Mouse (Mus musculus): ENCODE results near the gene Tmem86b. TPM values are rescaled to one million over a fixed set of nuclear protein-coding genes. Genes with fewer than 3 reads are reported as not detected.

Tmem86b gene
- 1 to 10 TPM; 4.9 to 6.4 TPM for total RNA-seq (2021)

DNA sequence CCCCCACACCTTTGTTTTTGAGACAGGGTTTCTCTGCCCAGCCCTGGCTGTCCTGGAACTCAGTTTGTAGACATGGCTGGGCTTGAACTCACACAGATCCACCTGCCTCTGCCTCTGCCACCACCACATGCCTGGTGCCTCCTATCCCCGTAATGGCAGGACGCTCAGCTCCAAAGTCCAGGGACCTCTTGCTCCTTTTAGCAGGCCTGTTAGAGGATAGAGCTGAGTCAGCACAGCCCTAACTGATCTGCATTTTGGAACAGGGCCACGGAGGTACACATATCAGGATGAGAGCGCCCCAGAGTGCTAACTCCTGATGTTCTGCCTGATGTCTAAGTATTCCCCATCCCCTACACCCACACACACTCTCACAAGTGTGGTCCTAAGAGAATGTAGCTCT, at the start of gene Tmem86b:
TSS of gene Tmem86b (minus strand) at position 392 of the 400 bp plus-strand sequence.
- intact Hi-C loops (cut with DNase I) = no loop called here
- DNase-seq (ENCODE audit: low spot score) = no peak

DNA sequence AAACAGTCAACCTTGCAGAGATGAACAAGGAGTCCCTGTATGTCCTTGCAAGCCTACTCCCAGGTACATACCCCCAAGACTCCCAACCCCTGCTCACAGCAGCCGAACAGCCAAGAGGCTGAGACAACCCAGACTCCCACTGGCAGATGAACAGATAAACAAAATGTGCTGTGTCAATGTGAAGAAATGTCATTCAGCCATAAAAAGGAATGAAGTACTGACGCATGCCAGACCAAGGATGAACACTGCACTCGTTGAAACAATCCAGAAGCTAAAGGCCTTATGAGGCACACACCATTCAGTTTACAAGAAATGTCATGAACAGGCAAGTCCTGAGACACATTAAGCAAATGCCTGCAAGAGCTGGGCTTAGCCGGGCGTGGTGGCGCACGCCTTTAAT, 44.0 kb upstream of the Tmem86b start:
- intact Hi-C loops (cut with DNase I) = no loop called here
- no peak for DNase-seq (ENCODE audit: low spot score)

DNA sequence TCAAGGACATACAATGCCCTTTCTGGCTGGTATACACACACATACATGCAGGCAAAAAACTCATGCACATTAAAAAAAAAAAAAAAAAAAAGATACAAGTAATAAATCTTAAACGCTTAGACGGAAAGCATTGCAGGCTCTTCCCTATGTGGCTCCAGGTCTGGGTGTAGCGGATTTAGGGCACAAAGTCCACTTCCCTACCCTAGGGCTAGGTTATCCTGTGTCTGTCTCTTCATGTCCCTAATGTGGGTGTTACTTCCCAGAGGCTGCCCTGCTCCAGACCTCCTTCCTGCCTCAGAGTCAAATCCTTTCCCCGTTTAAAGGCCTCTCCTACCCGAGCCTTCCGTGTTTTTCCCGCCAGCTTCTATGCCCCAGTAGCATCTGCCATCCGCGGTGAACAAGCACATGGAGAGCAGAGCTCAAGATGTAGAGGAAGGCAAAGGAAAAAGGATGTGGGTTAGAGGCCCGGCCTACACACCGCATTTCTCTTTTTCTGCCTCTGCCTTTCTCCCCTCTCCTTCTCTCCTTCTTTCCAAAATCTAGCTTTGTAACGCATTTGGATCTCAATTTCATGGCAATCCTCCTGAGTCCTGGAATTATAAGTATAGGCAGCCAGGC, 43.0 kb upstream of the Tmem86b start:
- DNase-seq (ENCODE audit: low spot score) = no peak
- intact Hi-C loops (cut with DNase I) = no loop called here

DNA sequence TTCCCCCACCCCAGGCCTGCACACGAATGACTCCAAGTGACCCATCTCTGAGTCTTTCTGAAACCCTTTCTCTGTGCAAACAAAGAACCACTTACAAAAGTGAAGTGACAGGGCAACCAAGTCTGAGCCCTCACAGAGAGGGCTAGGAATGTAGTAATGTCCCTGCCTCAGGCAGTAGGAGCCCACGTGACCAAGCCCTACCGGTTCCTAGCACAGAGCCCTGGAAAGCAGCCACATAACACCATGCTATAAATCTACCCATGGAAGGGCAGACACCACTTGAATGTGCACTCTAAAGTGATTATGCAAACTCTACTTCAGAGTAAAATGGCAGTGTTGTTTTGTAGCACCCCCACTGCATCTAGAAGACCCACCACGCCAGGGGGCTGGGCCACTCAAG, 40.7 kb upstream of the Tmem86b start:
- intact Hi-C loops (cut with DNase I) = no loop called here
- DNase-seq (ENCODE audit: low spot score) = no peak

DNA sequence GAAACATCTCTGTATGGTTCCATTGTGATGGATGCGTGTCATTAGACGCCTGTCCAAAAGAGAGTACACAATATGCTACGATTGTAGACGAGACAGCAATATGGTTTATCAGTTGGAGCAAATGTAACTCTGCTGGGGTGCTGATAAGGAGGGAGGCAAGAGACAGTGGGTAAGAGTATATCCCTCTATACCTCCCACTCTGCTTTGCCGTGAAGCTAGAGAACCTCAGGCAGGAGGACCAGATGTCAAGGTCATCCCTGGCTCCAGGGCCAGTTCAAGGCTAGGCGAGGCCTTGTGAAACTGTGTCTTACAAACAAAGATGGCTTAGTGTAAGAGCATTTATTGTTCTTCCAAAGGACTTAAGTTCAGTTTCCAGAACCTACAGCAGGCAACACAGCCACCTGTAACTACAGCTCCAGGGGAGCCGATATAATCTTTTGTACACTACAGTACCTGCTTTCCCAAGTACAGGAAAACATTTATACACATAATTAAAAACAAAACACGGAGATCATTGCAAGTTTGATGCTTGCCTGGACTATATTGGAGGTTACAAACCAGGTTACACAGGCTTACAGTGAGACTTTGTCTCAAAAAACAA, 39.5 kb upstream of the Tmem86b start:
- no peak for DNase-seq (ENCODE audit: low spot score)
- intact Hi-C loops (cut with DNase I) = no loop called here

GRCm38 (mm10) chr7:4669156-4669555, 37.9 kb upstream of the Tmem86b start:
- no peak for DNase-seq (ENCODE audit: low spot score)
- intact Hi-C loops (cut with DNase I) = no loop called here

GRCm38 (mm10) chr7:4668506-4668905, 37.3 kb upstream of the Tmem86b start:
- DNase-seq (ENCODE audit: low spot score) = no peak
- intact Hi-C loops (cut with DNase I) = no loop called here

GRCm38 (mm10) chr7:4666871-4667270, 35.6 kb upstream of the Tmem86b start:
- intact Hi-C loops (cut with DNase I) = no loop called here
- no peak for DNase-seq (ENCODE audit: low spot score)

DNA sequence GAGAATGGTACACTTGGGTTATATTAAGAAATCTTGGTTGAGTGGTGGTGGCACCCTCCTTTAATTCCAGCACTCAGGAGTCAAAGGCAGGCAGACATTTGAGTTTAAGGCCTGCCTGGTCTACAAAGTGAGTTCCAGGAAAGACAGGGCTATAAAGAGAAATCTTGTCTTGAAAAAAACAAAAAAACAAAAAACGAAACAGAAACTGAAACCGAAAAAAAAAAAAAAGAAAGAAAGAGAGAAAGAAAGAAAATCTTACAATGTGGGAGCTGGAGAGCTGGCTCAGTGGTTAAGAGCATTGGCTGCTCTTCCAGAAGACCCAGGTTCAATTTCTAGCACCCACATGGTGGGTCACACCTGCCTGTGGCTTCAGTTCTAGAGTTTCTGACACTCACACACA, 32.5 kb upstream of the Tmem86b start:
- DNase-seq (ENCODE audit: low spot score) = no peak
- intact Hi-C loops (cut with DNase I) = loop anchor here (2.0 kb wide), 1 partner anchor 19 kb away; no protein-coding TSS in a partner anchor

DNA sequence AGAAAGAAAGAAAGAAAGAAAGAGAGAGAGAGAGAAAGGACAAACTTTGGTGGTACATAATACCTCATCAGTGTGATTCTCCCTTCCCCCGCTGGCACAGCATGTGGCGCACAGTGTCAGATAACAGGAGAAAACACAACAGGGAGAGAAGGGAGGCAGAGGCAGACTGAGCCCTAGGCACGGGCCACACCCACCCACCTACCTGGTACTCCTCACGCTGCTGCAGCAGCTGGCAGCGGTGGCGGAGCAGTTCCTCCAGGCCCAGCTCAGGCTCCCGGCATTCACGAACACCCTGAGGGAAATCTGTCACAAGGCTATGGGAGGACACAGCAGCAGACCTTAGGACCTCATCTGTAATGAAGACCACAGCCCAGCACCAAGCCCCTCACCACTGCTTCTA, 32.0 kb upstream of the Tmem86b start:
- intact Hi-C loops (cut with DNase I) = no loop called here
- DNase-seq (ENCODE audit: low spot score) = no peak

- DNase-seq (ENCODE audit: low spot score) = no peak
- intact Hi-C loops (cut with DNase I) = loop anchor here (2.0 to 10.0 kb wide), 4 partner anchors 25 to 955 kb away; partner anchors contain the start of genes Hspbp1, Rps9 and Ube2s
Observed at GRCm38 (mm10) chr7:4659911-4660443, 28.8 kb upstream of the Tmem86b start.

- intact Hi-C loops (cut with DNase I) = loop anchor here (2.0 to 10.0 kb wide), 4 partner anchors 26 to 954 kb away; partner anchors contain the start of genes Hspbp1, Rps9 and Ube2s
- DNase-seq (ENCODE audit: low spot score) = peak; percentile 96
Observed at GRCm38 (mm10) chr7:4658912-4659551, 27.8 kb upstream of the Tmem86b start, which contains the start of gene Ppp6r1. TSS of gene Ppp6r1 (minus strand) at chr7:4659019.

DNA sequence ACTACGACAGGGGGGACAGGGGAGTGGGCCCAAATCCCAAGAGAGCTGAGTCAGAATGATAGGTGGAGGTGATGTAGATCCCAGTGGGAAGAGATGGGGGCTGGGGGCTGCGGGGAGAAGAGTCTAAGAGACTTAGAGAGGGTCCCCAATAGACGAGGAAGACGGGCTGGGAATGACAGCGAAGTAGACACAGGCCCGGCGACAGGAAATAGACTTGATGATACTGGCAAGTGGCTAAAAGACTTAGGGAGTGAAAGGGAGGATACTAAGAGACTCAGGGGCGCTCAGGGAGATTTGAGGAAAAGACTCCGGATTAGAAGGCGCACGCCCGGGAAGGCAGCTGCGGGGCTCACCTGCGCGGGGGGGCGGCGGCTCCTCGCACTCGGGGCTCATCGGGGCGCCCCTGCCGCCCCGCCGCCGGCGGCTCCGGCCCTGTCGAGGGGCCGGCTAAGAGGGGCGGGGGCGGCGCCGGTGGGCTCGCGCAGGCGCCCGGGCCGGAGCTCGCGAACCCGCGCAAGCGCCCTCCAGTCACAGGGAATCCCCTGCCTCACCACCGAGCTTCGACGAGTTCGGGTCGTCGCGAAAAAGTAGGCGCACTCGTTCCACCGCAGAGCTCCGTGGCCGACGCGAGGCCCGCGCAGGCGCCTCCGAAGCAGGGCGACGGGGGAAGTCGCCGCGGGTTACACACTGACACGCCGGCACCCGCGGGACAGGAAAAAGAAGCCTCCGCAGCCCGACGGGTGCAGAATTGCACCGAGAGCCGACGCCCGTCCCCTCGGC, 27.1 kb upstream of the Tmem86b start:
- intact Hi-C loops (cut with DNase I) = loop anchor here (2.0 to 10.0 kb wide), 4 partner anchors 26 to 954 kb away; partner anchors contain the start of genes Hspbp1, Rps9 and Ube2s
- DNase-seq (ENCODE audit: low spot score) = no peak

- intact Hi-C loops (cut with DNase I) = loop anchor here (2.0 to 10.0 kb wide), 4 partner anchors 27 to 953 kb away; partner anchors contain the start of genes Hspbp1, Rps9 and Ube2s
- DNase-seq (ENCODE audit: low spot score) = no peak
Observed at GRCm38 (mm10) chr7:4657521-4658127, 26.4 kb upstream of the Tmem86b start.

GRCm38 (mm10) chr7:4656818-4657217, 25.6 kb upstream of the Tmem86b start:
- no peak for DNase-seq (ENCODE audit: low spot score)
- intact Hi-C loops (cut with DNase I) = loop anchor here (5.0 to 10.0 kb wide), 3 partner anchors 155 to 952 kb away; partner anchors contain the start of genes Rps9 and Ube2s

GRCm38 (mm10) chr7:4655916-4656315, 24.7 kb upstream of the Tmem86b start:
- intact Hi-C loops (cut with DNase I) = loop anchor here (5.0 to 10.0 kb wide), 3 partner anchors 156 to 951 kb away; partner anchors contain the start of genes Rps9 and Ube2s

DNA sequence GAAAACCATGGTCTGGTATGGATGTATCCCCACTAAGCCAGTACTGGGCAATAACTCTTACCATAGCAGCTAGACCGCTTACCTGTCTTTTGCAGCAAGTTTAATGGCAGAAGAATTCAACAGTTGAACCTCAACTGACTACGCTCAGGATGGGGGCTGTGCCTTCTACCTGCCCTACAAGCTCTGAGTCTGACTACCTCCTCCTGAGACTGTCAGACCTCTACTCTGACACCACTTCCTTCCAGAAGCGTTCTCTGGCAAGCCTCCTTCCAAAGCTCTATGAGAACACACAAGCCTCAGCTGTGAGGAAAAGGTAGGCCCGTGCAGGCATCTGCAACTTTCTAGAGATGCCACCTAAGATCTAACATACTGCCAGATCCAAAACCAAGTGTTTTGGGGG, 24.2 kb upstream of the Tmem86b start:
- no peak for DNase-seq (ENCODE audit: low spot score)
- intact Hi-C loops (cut with DNase I) = loop anchor here (5.0 to 10.0 kb wide), 3 partner anchors 157 to 951 kb away; partner anchors contain the start of genes Rps9 and Ube2s

More at GRCm38 (mm10) chr7:4655916-4656315, 24.7 kb upstream of the Tmem86b start:
- DNase-seq (ENCODE audit: low spot score) = no peak

- no peak for DNase-seq (ENCODE audit: low spot score)
- intact Hi-C loops (cut with DNase I) = loop anchor here (10.0 kb wide), 2 partner anchors 509 to 949 kb away; partner anchors contain the start of gene Rps9
Observed at GRCm38 (mm10) chr7:4654221-4654620, 23.0 kb upstream of the Tmem86b start.

DNA sequence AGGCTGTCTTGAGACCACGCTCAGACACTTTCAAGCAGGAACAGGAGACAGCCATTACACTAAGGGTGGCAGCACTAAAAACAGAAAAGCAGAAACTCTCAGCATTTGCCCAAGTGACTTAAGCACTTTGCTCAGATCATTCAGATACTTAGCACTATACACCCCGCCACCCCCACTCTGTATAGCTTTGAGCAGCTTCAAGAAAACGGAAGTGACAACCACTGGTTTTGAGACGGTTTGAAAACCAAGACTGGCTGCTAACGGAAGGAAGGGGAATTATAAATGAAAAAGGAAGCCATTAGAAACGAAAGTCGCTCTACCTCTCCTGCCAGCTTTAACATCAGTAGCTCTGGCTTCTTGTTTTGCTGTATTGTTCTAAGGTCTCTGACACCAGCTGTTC, 22.6 kb upstream of the Tmem86b start:
- no peak for DNase-seq (ENCODE audit: low spot score)
- intact Hi-C loops (cut with DNase I) = loop anchor here (10.0 kb wide), 2 partner anchors 509 to 949 kb away; partner anchors contain the start of gene Rps9

Data from heart, postnatal 25 days (tissue).